Mouse (Mus musculus): Measurements from ENCODE around the gene Rasgef1b. TPM values are rescaled to one million over a fixed set of nuclear protein-coding genes. Genes with fewer than 3 reads are reported as not detected.
A peak's percentile ranks its signal among the peaks of the same experiment; 100 is the strongest.

The Rasgef1b gene
- polyA plus RNA-seq, 1 experiment from 2014 or later, result 33.1 TPM

- Histone ChIP-seq H3K9me3 (replicated peaks) (no peaks in the 10 kb centered on the region), H3K9ac (no peak overlapping the region), H3K4me2 (no peak overlapping the region), H3K4me3 (no peak overlapping the region), H3K27me3 (no peaks in the 10 kb centered on the region), H3K4me1 (replicated peaks) (peaks cover 19% of the 10 kb centered on the region), H3K27ac (peak overlapping the region; percentile 21), H3K36me3 (no peaks in the 10 kb centered on the region)
- 53% methylated on average over 8 of the region's 8 CpGs for WGBS
- no peak for ATAC-seq (replicated peaks; ENCODE audit: insufficient number of reproducible peaks, insufficient read depth, low FRiP score, low read depth)
These were observed 94.8 kb downstream of the Rasgef1b start for GRCm38 (mm10) chr5:99634010-99634541.

GRCm38 (mm10) chr5:99633548-99633947 lies 95.3 kb downstream of the Rasgef1b start:
- Histone ChIP-seq H3K9me3 (replicated peaks) (no peaks in the 10 kb centered on the region), H3K36me3 (no peaks in the 10 kb centered on the region), H3K4me3 (no peak overlapping the region), H3K4me1 (replicated peaks) (peaks cover 21% of the 10 kb centered on the region), H3K27ac (peak overlapping the region; percentile 11; the same call in 1 of the 2 replicates), H3K27me3 (no peaks in the 10 kb centered on the region), H3K9ac (no peak overlapping the region), H3K4me2 (no peak overlapping the region)
- WGBS, result 91% methylated on average over 1 of the region's 1 CpGs
- ATAC-seq (replicated peaks; ENCODE audit: insufficient number of reproducible peaks, insufficient read depth, low FRiP score, low read depth), result no peak

- Histone ChIP-seq H3K4me1 (replicated peaks) (peaks cover 21% of the 10 kb centered on the region), H3K9me3 (replicated peaks) (no peaks in the 10 kb centered on the region), H3K4me2 (0 out of 2 replicates have a peak overlapping the region, but pooled peaks have one; percentile 6), H3K27me3 (no peaks in the 10 kb centered on the region), H3K27ac (no peak overlapping the region), H3K36me3 (no peaks in the 10 kb centered on the region), H3K9ac (no peak overlapping the region), H3K4me3 (no peak overlapping the region)
- no peak; the same call in 1 of the 2 replicates for ATAC-seq (replicated peaks; ENCODE audit: insufficient number of reproducible peaks, insufficient read depth, low FRiP score, low read depth)
- WGBS, result 20% methylated on average over 11 of the region's 11 CpGs
These were observed 96.1 kb downstream of the Rasgef1b start for GRCm38 (mm10) chr5:99632649-99633310.

DNA sequence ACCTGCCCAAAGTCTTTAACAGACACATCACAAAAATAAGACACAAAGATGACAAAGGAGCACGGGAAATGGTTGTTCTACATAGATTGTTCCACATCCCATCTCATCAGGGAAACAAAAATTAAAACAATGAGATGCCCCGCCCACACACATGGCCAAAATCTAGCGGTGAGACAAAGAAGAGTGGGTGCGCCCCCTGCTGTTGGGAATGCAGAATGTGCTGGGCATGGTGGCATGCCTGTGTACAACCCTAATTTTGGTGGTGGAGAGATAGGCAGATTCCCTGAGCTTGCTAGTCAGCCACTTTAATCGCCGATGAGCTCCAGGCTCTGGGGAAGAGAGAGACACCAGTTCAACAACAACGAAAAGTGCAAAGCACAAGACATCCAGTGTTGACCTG lies 98.8 kb downstream of the Rasgef1b start:
- H3K27me3 ChIP-seq, result no peaks in the 10 kb centered on the region
- peaks cover 21% of the 10 kb centered on the region for H3K4me1 ChIP-seq (replicated peaks)
- no peak overlapping the region for H3K9ac ChIP-seq
- H3K4me2 ChIP-seq, result no peak overlapping the region
- WGBS, result 73% methylated on average over 7 of the region's 7 CpGs
- no peak overlapping the region for H3K4me3 ChIP-seq
- no peak overlapping the region for H3K27ac ChIP-seq
- H3K9me3 ChIP-seq (replicated peaks), result no peaks in the 10 kb centered on the region
- H3K36me3 ChIP-seq, result no peaks in the 10 kb centered on the region
- ATAC-seq (replicated peaks; ENCODE audit: insufficient number of reproducible peaks, insufficient read depth, low FRiP score, low read depth), result no peak

GRCm38 (mm10) chr5:99625603-99626002 lies 103.3 kb downstream of the Rasgef1b start:
- Histone ChIP-seq H3K36me3 (no peaks in the 10 kb centered on the region), H3K27ac (no peak overlapping the region), H3K4me3 (no peak overlapping the region), H3K27me3 (no peaks in the 10 kb centered on the region), H3K4me1 (replicated peaks) (0 out of 2 replicates have a peak, but pooled peaks cover 2% of the 10 kb centered on the region), H3K9ac (no peak overlapping the region), H3K4me2 (no peak overlapping the region), H3K9me3 (replicated peaks) (no peaks in the 10 kb centered on the region)
- no peak for ATAC-seq (replicated peaks; ENCODE audit: insufficient number of reproducible peaks, insufficient read depth, low FRiP score, low read depth)
- WGBS, result 72% methylated on average over 3 of the region's 3 CpGs

DNA sequence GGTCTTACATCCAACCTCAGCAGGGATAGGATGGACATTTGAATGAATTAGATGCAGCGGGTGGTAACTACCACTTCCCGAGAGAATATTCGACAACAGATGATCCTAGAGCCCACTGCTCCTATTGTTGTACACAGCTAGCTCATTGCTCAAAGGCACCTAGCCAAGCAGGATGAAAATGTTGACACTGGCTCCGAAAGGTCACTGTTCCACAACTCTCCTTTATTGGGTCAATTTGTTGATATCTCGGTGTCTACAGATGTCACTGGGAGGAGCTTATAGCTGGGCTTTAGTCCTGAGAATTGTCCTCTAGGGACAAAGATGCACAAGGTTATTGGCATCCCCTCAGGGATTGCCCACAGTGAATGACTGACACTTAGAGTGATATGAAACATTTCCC lies 108.1 kb downstream of the Rasgef1b start:
- 83% methylated on average over 5 of the region's 5 CpGs for WGBS
- Histone ChIP-seq H3K4me2 (no peak overlapping the region), H3K9me3 (replicated peaks) (no peaks in the 10 kb centered on the region), H3K4me1 (replicated peaks) (no peaks in the 10 kb centered on the region), H3K27me3 (no peaks in the 10 kb centered on the region), H3K36me3 (no peaks in the 10 kb centered on the region), H3K27ac (no peak overlapping the region), H3K9ac (no peak overlapping the region), H3K4me3 (no peak overlapping the region)
- ATAC-seq (replicated peaks; ENCODE audit: insufficient number of reproducible peaks, insufficient read depth, low FRiP score, low read depth), result no peak

DNA sequence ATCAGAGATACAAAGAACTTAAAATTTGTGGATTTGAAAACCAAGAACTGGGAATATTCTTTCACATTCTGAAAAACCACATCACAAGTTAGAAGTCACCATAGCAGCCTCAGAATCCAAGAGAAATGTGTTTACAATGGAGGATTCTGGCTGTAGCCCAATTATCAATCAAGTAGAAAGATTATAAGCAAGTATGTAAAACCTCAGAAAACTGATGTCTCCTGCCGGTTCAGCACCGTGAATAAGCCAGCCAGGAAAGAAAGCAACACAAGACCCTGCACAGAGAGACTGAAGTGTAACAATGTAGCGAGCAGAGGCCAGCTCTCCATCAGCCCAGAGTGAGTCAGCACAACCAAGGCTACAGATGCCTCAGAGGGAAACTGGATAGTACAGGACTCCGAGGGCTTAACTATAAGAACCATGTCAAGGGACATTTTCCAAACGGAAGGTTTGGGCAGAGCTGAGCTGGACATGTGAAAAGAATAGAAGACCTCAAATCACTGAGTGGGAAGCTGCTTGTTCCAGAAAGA lies 111.5 kb downstream of the Rasgef1b start:
- WGBS, result 37% methylated on average over 5 of the region's 5 CpGs
- Histone ChIP-seq H3K4me3 (no peak overlapping the region), H3K36me3 (no peaks in the 10 kb centered on the region), H3K27ac (no peak overlapping the region), H3K4me2 (no peak overlapping the region), H3K9ac (no peak overlapping the region), H3K27me3 (peaks cover 9% of the 10 kb centered on the region), H3K4me1 (replicated peaks) (peaks cover 10% of the 10 kb centered on the region), H3K9me3 (replicated peaks) (no peaks in the 10 kb centered on the region)
- ATAC-seq (replicated peaks; ENCODE audit: insufficient number of reproducible peaks, insufficient read depth, low FRiP score, low read depth), result no peak

- H3K9me3 ChIP-seq (replicated peaks), result no peaks in the 10 kb centered on the region
- H3K4me3 ChIP-seq, result peak overlapping the region; percentile 30
- H3K4me1 ChIP-seq (replicated peaks), result peaks cover 10% of the 10 kb centered on the region
- no peak for ATAC-seq (replicated peaks; ENCODE audit: insufficient number of reproducible peaks, insufficient read depth, low FRiP score, low read depth)
- WGBS, result 5% methylated on average over 24 of the region's 24 CpGs
- H3K4me2 ChIP-seq, result peak overlapping the region; percentile 57
- H3K27ac ChIP-seq, result no peak overlapping the region
- H3K27me3 ChIP-seq, result peaks cover 18% of the 10 kb centered on the region
- H3K9ac ChIP-seq, result no peak overlapping the region
- no peaks in the 10 kb centered on the region for H3K36me3 ChIP-seq
These were observed 115.3 kb downstream of the Rasgef1b start for GRCm38 (mm10) chr5:99613321-99614118.

DNA sequence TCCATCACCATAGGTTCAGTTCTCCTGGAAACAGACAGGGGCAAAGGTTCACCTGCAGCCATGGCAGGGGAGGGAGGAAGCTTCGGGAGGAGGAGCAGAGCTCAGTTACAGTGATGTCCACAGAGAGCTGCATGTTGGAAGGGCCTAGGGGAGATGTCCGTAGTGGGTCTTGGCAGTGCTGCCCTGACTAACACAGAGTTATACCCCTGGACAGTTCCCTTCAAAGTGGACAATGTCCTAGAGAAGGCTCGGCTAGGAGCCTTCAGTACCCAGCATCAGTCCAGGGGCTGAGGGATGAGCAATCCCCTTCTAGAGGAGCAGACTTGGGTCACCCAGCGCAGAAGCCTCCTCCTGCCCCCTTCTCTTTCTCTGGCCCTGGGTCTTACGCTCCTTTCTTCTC lies 121.3 kb downstream of the Rasgef1b start:
- Histone ChIP-seq H3K4me2 (no peak overlapping the region), H3K4me1 (replicated peaks) (no peaks in the 10 kb centered on the region), H3K9ac (no peak overlapping the region), H3K4me3 (no peak overlapping the region), H3K27ac (no peak overlapping the region), H3K36me3 (no peaks in the 10 kb centered on the region), H3K9me3 (replicated peaks) (no peaks in the 10 kb centered on the region), H3K27me3 (peaks cover 9% of the 10 kb centered on the region; the same call in 1 of the 2 replicates)
- 57% methylated on average over 5 of the region's 5 CpGs for WGBS
- no peak for ATAC-seq (replicated peaks; ENCODE audit: insufficient number of reproducible peaks, insufficient read depth, low FRiP score, low read depth)

GRCm38 (mm10) chr5:99606164-99606858 lies 122.6 kb downstream of the Rasgef1b start:
- H3K36me3 ChIP-seq, result no peaks in the 10 kb centered on the region
- H3K4me2 ChIP-seq, result no peak overlapping the region
- 85% methylated on average over 15 of the region's 15 CpGs for WGBS
- no peaks in the 10 kb centered on the region for H3K4me1 ChIP-seq (replicated peaks)
- H3K4me3 ChIP-seq, result no peak overlapping the region
- no peaks in the 10 kb centered on the region for H3K9me3 ChIP-seq (replicated peaks)
- H3K27me3 ChIP-seq, result peaks cover 9% of the 10 kb centered on the region; the same call in 1 of the 2 replicates
- H3K27ac ChIP-seq, result no peak overlapping the region
- ATAC-seq (replicated peaks; ENCODE audit: insufficient number of reproducible peaks, insufficient read depth, low FRiP score, low read depth), result no peak
- no peak overlapping the region for H3K9ac ChIP-seq
